Mouse (Mus musculus) brown adipose tissue, adult 24 weeks (tissue): ENCODE measurements at regions not wholly inside any gene's neighbourhood (a gene's known extent, or its start where the extent isn't known, plus 50 kb on each side); places are given as distances from the start of the nearest gene placed in this dataset.

Experiments used
- H3K27ac ChIP-seq: fragments of 200-500 bp; replicated peaks from 2 replicates; pipeline ENCODE4 v1.5.1; 2012; ENCODE audit warnings: low read depth, mild to moderate bottlenecking, low read length
- H3K4me1 ChIP-seq: fragments of 200-500 bp; 2 replicates; pipeline ENCODE4 v1.6.1; 2012; ENCODE audit warnings: low read length, mixed read lengths; ENCODE audit not compliant: control insufficient read depth, insufficient read depth, insufficient read length
- H3K4me3 ChIP-seq: fragments of 200-500 bp; 2 replicates; pipeline ENCODE4 v1.5.1; 2012; ENCODE audit warnings: low read depth, mild to moderate bottlenecking, low read length, moderate library complexity; ENCODE audit not compliant: insufficient read depth

GRCm38 (mm10) chr3:120861641-120862040 is 309.9 kb downstream of the Rwdd3 start:
- no peak overlapping the region for H3K4me3 ChIP-seq
- H3K4me1 ChIP-seq = no peaks in the 10 kb centered on the region
- no peak overlapping the region for H3K27ac ChIP-seq

- Histone ChIP-seq H3K4me1 (no peaks in the 10 kb centered on the region), H3K4me3 (no peak overlapping the region), H3K27ac (no peak overlapping the region)
These were observed 313.2 kb downstream of the Rwdd3 start for GRCm38 (mm10) chr3:120858281-120858680.

GRCm38 (mm10) chr3:120854322-120854721 is 317.2 kb downstream of the Rwdd3 start:
- Histone ChIP-seq H3K4me1 (no peaks in the 10 kb centered on the region), H3K4me3 (no peak overlapping the region), H3K27ac (no peak overlapping the region)

- Histone ChIP-seq H3K4me3 (no peak overlapping the region), H3K27ac (no peak overlapping the region), H3K4me1 (no peaks in the 10 kb centered on the region)
These were observed 327.9 kb downstream of the Rwdd3 start for GRCm38 (mm10) chr3:120843623-120844022.

- Histone ChIP-seq H3K27ac (no peak overlapping the region), H3K4me3 (no peak overlapping the region), H3K4me1 (no peaks in the 10 kb centered on the region)
These were observed 348.0 kb downstream of the Rwdd3 start for GRCm38 (mm10) chr3:120823536-120823935.

- Histone ChIP-seq H3K27ac (no peak overlapping the region), H3K4me3 (no peak overlapping the region), H3K4me1 (no peaks in the 10 kb centered on the region)
These were observed 359.6 kb downstream of the Rwdd3 start for GRCm38 (mm10) chr3:120811901-120812300.

- no peak overlapping the region for H3K4me3 ChIP-seq
- H3K4me1 ChIP-seq = no peaks in the 10 kb centered on the region
These were observed 361.0 kb downstream of the Rwdd3 start for GRCm38 (mm10) chr3:120810527-120810926.

GRCm38 (mm10) chr3:120810048-120810447 is 361.4 kb downstream of the Rwdd3 start:
- H3K4me1 ChIP-seq = no peaks in the 10 kb centered on the region
- no peak overlapping the region for H3K27ac ChIP-seq
- H3K4me3 ChIP-seq = no peak overlapping the region

More at GRCm38 (mm10) chr3:120810527-120810926, 361.0 kb downstream of the Rwdd3 start:
- H3K27ac ChIP-seq = no peak overlapping the region

GRCm38 (mm10) chr3:120786659-120787058 is 384.8 kb downstream of the Rwdd3 start:
- Histone ChIP-seq H3K4me1 (no peaks in the 10 kb centered on the region), H3K27ac (no peak overlapping the region), H3K4me3 (no peak overlapping the region)

- H3K27ac ChIP-seq = no peak overlapping the region
These were observed 390.0 kb downstream of the Rwdd3 start for GRCm38 (mm10) chr3:120781486-120781885.

GRCm38 (mm10) chr3:120779091-120779490 is 392.4 kb downstream of the Rwdd3 start:
- no peak overlapping the region for H3K4me3 ChIP-seq
- no peak overlapping the region for H3K27ac ChIP-seq
- no peaks in the 10 kb centered on the region for H3K4me1 ChIP-seq

More at GRCm38 (mm10) chr3:120781486-120781885, 390.0 kb downstream of the Rwdd3 start:
- Histone ChIP-seq H3K4me3 (no peak overlapping the region), H3K4me1 (no peaks in the 10 kb centered on the region)

- Histone ChIP-seq H3K4me1 (no peaks in the 10 kb centered on the region), H3K4me3 (no peak overlapping the region), H3K27ac (no peak overlapping the region)
These were observed 396.5 kb downstream of the Rwdd3 start for GRCm38 (mm10) chr3:120774951-120775350.

GRCm38 (mm10) chr3:120761681-120762080 is 409.8 kb downstream of the Rwdd3 start:
- Histone ChIP-seq H3K27ac (no peak overlapping the region), H3K4me1 (no peaks in the 10 kb centered on the region), H3K4me3 (no peak overlapping the region)

- Histone ChIP-seq H3K27ac (no peak overlapping the region), H3K4me3 (no peak overlapping the region), H3K4me1 (no peaks in the 10 kb centered on the region)
These were observed 410.3 kb downstream of the Rwdd3 start for GRCm38 (mm10) chr3:120761223-120761622.

GRCm38 (mm10) chr3:120748513-120748912 is 423.0 kb downstream of the Rwdd3 start:
- Histone ChIP-seq H3K4me3 (no peak overlapping the region), H3K4me1 (no peaks in the 10 kb centered on the region), H3K27ac (no peak overlapping the region)

- H3K4me1 ChIP-seq = no peaks in the 10 kb centered on the region
- no peak overlapping the region for H3K4me3 ChIP-seq
- H3K27ac ChIP-seq = no peak overlapping the region
These were observed 423.8 kb downstream of the Rwdd3 start for GRCm38 (mm10) chr3:120747678-120748077.

GRCm38 (mm10) chr3:120733332-120733731 is 438.2 kb downstream of the Rwdd3 start:
- H3K27ac ChIP-seq = no peak overlapping the region
- H3K4me3 ChIP-seq = no peak overlapping the region
- no peaks in the 10 kb centered on the region for H3K4me1 ChIP-seq
